Mouse (Mus musculus) NIH3T3 (cell line): ENCODE data around the gene Slc7a6.
"Not testable (repeated sequence)": the region's sequence is repeated elsewhere in the genome, so short reads cannot be mapped to it uniquely, and the experiment has no call there.

Experiments used
- DNase-seq: peaks from one replicate; pipeline ENCODE4 v3.0.0-alpha.2; 2012; ENCODE audit warnings: low read depth

Slc7a6 gene

DNA sequence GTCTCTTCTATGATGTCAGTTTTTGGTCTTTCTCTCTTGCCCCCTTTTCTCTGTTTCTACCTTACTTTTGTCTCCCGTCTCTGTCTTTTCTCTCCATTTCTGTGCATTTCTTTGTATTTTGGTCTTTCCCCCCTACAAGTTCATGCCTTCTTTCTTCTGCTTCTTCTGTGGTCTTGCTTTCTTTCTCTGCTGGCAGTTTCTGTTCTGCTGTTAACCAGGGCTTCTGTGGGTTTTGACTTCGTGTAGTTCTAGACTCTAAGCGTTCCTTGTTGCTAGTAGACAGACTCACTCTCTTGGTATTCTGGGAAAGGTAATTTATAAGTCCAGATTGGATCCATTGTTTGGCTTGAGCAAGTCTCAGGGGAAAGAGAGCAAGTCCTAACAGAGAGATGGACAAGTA, 17.7 kb downstream of the Slc7a6 start:
- peak; percentile 36 for DNase-seq

DNA sequence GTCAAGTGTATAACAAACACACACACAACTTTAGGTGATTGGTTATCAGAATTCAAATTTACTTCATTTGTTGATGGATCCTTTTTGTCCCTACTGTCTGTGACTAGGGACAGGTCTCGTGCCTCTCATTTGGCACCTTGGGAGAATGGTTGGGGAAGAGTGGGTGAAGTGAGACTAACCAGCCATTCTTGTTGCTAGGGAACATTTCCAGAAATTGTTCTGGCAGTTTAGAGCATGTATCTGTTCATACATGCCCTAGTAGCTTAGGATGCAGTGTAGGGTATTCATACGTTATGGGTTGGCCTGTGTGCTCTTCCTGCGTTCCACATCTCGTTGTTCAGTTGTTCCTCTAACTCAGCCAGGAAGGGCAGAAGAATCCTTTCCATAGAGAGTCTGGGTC, 20.5 kb downstream of the Slc7a6 start:
- DNase-seq: no peak

GRCm38 (mm10) chr8:106191639-106192038, 23.0 kb downstream of the Slc7a6 start:
- DNase-seq: no peak

- DNase-seq: no peak
These were observed 24.5 kb downstream of the Slc7a6 start for GRCm38 (mm10) chr8:106193162-106193561.

DNA sequence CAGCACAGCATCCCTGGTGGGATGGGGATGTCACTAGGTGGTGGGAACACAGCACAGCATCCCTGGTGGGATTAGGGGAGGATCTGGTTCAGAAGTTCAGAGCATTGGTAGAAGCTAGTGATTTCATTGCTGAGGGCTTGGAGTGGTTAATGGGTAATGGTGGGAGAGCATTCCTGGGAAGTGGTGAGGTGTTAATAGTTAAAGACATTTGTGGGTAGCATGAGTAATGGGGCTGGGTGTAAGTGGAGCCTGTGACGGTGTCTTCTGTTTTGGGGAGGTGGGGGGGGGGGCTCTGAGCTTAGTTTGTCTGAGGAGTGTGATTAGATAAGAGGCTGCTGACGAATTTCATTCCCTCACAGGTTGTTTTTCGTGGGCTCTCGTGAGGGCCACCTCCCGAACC, 25.4 kb downstream of the Slc7a6 start:
- DNase-seq: no peak

DNA sequence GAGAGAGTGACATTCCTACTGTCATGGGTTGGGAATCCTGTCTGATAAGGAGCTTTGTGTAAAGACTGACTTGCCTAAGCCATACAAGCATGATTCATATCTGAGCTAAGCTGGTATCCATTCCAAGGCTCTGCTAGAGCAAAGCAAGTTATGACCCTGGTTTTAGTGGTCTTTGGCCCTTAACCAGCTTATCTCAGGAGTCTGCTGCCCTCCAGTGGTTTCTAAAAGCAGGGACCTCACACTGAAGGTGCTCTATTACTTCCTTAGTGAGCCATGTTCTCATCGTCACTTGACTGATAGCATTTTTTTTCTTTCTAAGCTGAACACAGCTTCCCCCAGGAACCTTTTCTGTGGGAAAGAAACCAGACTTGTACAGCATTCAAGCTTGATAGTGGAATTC, 30.1 kb downstream of the Slc7a6 start:
- peak; percentile 89 for DNase-seq

DNA sequence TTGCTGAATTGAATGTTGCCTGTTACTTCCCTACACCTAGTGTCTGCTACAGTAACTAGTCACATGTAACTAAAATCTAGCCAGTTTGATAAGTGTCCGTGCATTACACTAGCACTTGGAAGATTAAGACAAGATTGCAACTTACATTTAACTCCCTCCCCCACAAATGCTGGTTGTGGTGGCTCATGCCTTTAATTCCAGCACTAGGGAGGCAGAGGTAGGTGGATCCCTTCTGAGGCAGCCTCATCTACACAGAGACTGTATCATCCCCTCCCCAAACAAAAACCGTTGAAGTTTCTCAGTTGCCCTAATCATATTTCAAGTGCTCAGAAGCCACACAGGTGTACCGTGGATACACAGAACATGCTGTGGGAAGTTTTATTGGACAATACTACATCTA, 30.9 kb downstream of the Slc7a6 start:
- DNase-seq: not testable (repeated sequence)

- DNase-seq: peak; percentile 71
These were observed 41.5 kb downstream of the Slc7a6 start for GRCm38 (mm10) chr8:106210035-106210731.

GRCm38 (mm10) chr8:106210821-106211345, 42.2 kb downstream of the Slc7a6 start, which contains the start of the genes Slc7a6os and Prmt7:
TSS of gene Slc7a6os (minus strand) at chr8:106210935.
TSS of gene Prmt7 (plus strand) at chr8:106210936.
- DNase-seq: peak; percentile 98

GRCm38 (mm10) chr8:106211421-106211820, 42.8 kb downstream of the Slc7a6 start:
- DNase-seq: no peak

DNA sequence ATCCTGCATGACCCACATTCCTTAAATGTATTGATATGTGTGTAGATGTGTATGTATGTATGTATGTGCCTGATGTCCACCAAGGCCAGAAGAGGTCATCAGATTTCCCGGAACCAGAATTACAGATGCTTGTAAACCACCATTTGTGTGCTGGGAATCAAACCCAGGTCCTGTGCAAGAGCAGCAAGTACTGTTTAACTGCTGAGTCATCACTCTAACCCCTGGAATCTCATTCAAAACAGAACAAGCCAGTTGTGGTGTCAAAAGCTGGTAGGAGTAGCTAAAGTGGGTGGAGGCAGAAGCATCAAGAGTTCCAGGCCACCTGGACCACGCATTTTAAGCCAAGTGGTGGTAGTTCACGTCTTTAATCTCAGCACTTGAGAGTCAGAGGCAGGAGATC, 45.3 kb downstream of the Slc7a6 start:
- no peak for DNase-seq

DNA sequence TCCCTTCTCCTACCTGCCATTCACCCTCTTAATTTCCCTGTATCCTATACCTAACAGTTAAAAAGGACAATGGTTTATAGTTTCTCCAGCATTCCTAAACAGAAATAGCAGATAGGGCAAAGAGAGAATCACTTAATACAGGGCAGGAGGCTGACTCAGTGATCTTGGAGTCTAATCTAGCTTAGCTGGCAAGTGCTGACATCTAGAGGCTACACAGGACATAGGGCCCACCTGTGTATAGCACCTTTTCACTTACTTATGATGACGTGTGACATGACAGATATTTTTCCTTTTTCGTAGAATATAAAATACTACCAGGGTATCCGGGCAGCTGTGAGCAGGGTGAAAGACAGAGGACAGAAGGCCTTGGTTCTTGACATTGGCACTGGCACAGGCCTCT, 51.0 kb downstream of the Slc7a6 start:
- DNase-seq: peak; percentile 20

DNA sequence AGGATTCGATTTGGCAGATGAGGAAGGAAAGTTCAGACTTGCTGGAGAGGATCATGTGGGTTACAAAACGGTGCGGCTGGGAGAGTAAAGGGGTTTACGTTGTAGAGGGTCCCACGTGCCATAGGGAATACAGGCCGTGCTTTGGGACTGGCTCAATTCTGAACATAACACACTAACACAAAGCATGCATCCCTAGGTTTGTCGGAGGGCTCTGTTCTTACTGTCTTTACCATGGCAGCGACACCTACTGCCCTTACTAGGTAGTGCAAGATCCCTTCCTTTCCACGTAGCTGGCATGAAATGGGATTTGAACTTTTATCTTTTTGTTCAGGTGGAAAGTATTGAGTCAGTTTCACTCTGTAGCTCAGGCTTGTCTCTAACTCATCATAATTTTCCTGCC, 57.9 kb downstream of the Slc7a6 start:
- peak; percentile 81 for DNase-seq

GRCm38 (mm10) chr8:106231536-106231935, 62.9 kb downstream of the Slc7a6 start:
- DNase-seq: no peak

DNA sequence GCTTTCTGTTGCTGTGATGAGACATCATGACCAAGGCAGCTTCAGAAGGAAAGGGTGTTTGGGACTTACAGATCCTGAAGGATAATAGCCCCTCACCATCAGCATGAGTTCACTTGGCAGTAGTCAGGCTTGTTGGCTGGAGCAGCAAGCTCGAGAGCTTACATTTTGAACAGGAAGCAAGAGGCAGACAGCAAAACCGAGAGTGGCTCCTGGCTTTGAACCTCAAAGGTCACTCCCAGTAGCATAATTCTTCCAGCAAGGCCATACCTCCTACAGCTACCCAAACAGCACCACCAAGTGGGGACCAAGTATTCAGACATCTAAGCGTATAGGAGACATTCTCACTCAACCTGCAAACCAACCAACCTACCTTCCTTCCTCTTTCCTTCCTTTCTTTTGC, 64.1 kb downstream of the Slc7a6 start:
- DNase-seq: no peak

DNA sequence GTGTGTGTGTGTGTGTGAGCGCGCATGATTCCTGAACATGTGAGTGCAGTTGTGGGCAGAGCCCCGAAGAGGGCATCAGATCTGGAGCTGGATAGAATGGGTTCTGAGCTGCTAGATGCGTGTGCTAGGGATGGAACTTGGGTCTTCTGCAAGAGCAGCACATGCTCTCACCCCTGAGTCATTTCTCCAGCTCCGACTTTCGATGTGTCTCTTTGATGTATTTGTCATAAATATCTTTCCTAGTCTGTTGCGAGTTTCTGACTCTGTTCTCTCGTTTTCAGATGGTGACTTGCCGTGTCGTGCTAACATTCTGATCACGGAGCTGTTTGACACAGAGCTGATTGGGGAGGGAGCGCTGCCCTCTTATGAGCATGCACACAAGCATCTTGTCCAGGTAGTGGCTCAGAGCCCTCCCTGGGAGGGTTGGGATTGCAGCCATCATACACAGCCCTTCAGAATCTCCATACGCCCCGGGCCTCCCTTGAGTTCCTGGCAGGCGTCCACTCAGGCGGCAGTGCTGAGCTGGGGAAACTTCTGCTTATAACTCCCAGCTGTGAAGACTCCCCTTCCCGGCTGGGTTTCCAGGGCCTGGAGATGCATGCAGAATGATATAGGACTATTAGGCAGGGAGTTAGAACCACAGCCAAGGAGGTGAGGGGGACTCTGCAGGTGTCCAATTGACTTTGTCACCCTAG, 66.1 kb downstream of the Slc7a6 start:
- peak; percentile 58 for DNase-seq

GRCm38 (mm10) chr8:106237106-106237505, 68.4 kb downstream of the Slc7a6 start:
- DNase-seq: no peak
